Mouse (Mus musculus) brain, embryonic 14.5 days (tissue): ENCODE results near the gene Tbl1xr1.

Experiments used
- CTCF ChIP-seq: fragments of 200-500 bp; IDR thresholded peaks from 2 replicates; pipeline ENCODE4 v1.5.1; 2012; ENCODE audit warnings: inconsistent platforms, mild to moderate bottlenecking, moderate library complexity, borderline replicate concordance; ENCODE audit not compliant: insufficient read depth, insufficient read length; ENCODE audit errors: extremely low read depth
- POLR2A ChIP-seq: fragments of 200-500 bp; IDR thresholded peaks from 2 replicates; pipeline ENCODE4 v1.6.1; 2012; ENCODE audit warnings: mild to moderate bottlenecking, inconsistent platforms, borderline replicate concordance; ENCODE audit not compliant: poor library complexity, insufficient read depth, insufficient read length, severe bottlenecking; ENCODE audit errors: extremely low read depth

- no peak for TF ChIP-seq CTCF
- no peak for TF ChIP-seq POLR2A
Observed at GRCm38 (mm10) chr3:22073916-22074315, 2.5 kb upstream of the Tbl1xr1 start.
